Mouse (Mus musculus) MEL (cell line): ENCODE data around the gene Hist2h2aa1. TPM values are rescaled to one million over a fixed set of nuclear protein-coding genes. Genes with fewer than 3 reads are reported as not detected.
"Not testable (repeated sequence)": the region's sequence is repeated elsewhere in the genome, so short reads cannot be mapped to it uniquely, and the experiment has no call there.

Experiments
- DNase-seq: peaks from one replicate; pipeline ENCODE4 v3.0.0; 2011; ENCODE audit warnings: low read depth, low spot score
- H3K27ac ChIP-seq: 2 replicates; pipeline ENCODE4 v1.5.1; 2012; ENCODE audit warnings: low read depth, mild to moderate bottlenecking, control low read depth, low read length, moderate library complexity; ENCODE audit not compliant: control insufficient read depth
- H3K27me3 ChIP-seq, 2 experiments: fragments of 150-350 bp in 1 of 2; sonication (generic) in 1 of 2; 2 replicates each; pipeline ENCODE4 v1.6.1; 2012; ENCODE audit warnings: low read length in 2 of 2, mild to moderate bottlenecking in 2 of 2, improper control_type of control experiment in 1 of 2, moderate library complexity in 1 of 2; ENCODE audit not compliant: insufficient read depth in 2 of 2, control insufficient read depth in 1 of 2
- H3K36me3 ChIP-seq, 2 experiments: 2 replicates each; pipeline ENCODE4 v1.6.1; 2012 to 2014; ENCODE audit warnings: low read length in 2 of 2, improper control_type of control experiment in 1 of 2, inconsistent platforms in 1 of 2, mild to moderate bottlenecking in 1 of 2; ENCODE audit not compliant: insufficient read depth in 2 of 2, control insufficient read depth in 1 of 2
- H3K4me1 ChIP-seq, 2 experiments: fragments of 150-350 bp in 1 of 2; sonication (generic) in 1 of 2; 2 replicates each; pipeline ENCODE4 v1.6.1; 2012; ENCODE audit warnings: low read length in 2 of 2, improper control_type of control experiment in 1 of 2, mild to moderate bottlenecking in 1 of 2; ENCODE audit not compliant: insufficient read depth in 2 of 2, control insufficient read depth in 1 of 2
- H3K4me3 ChIP-seq, 2 experiments: fragments of 150-350 bp in 1 of 2; sonication (generic) in 1 of 2; 2 replicates each; pipeline ENCODE4 v1.5.1; 2012; ENCODE audit warnings: low read depth in 2 of 2, low read length in 2 of 2, mild to moderate bottlenecking in 2 of 2, moderate library complexity in 2 of 2, control low read depth in 1 of 2, improper control_type of control experiment in 1 of 2; ENCODE audit not compliant: control insufficient read depth in 1 of 2, insufficient read depth in 1 of 2
- H3K79me2 ChIP-seq: 2 replicates; pipeline ENCODE4 v1.6.1; 2012; ENCODE audit warnings: mild to moderate bottlenecking, low read length, moderate library complexity; ENCODE audit not compliant: control insufficient read depth, poor library complexity, insufficient read depth
- H3K9ac ChIP-seq: 2 replicates; pipeline ENCODE4 v1.6.1; 2012; ENCODE audit warnings: low read depth, mild to moderate bottlenecking, control low read depth, low read length, moderate library complexity; ENCODE audit not compliant: control insufficient read depth, poor library complexity, severe bottlenecking
- H3K9me3 ChIP-seq: fragments of 150-350 bp; sonication (generic); replicated peaks from 2 replicates; pipeline ENCODE4 v1.6.1; 2012; ENCODE audit warnings: mild to moderate bottlenecking, low read length, improper control_type of control experiment, moderate library complexity; ENCODE audit not compliant: insufficient read depth
- CTCF ChIP-seq, 3 experiments: IDR thresholded peaks in 2 of 3; conservative IDR thresholded peaks in 1 of 3; 2 replicates each; pipeline ENCODE4 v1.5.1; 2011 to 2012; ENCODE audit warnings: low read length in 3 of 3, low read depth in 2 of 3, mild to moderate bottlenecking in 2 of 3, improper control_type of control experiment in 1 of 3, inconsistent platforms in 1 of 3, mixed read lengths in 1 of 3, moderate library complexity in 1 of 3; ENCODE audit not compliant: control insufficient read depth in 1 of 3, insufficient read depth in 1 of 3, poor library complexity in 1 of 3, severe bottlenecking in 1 of 3
- EP300 ChIP-seq, 2 experiments: IDR thresholded peaks; 2 replicates each; pipeline ENCODE4 v1.6.1; 2011; ENCODE audit warnings: improper control_type of control experiment in 2 of 2, low read length in 2 of 2, low read depth in 1 of 2, mild to moderate bottlenecking in 1 of 2
- MAFK ChIP-seq: IDR thresholded peaks from 2 replicates; pipeline ENCODE4 v1.6.1; 2011; ENCODE audit warnings: low read depth, mild to moderate bottlenecking, low read length, improper control_type of control experiment, borderline replicate concordance
- POLR2AphosphoS5 ChIP-seq: IDR thresholded peaks from 2 replicates; pipeline ENCODE4 v1.6.1; 2012; ENCODE audit warnings: low read depth, borderline replicate concordance, mild to moderate bottlenecking, inconsistent platforms, low read length, moderate library complexity, mixed read lengths
- TAL1 ChIP-seq: IDR thresholded peaks from 2 replicates; pipeline ENCODE4 v1.6.1; 2012; ENCODE audit warnings: mild to moderate bottlenecking, inconsistent platforms, low read length, moderate library complexity, mixed read lengths
- USF1 ChIP-seq: IDR thresholded peaks from 2 replicates; pipeline ENCODE4 v1.6.1; 2014; ENCODE audit warnings: low read depth, mild to moderate bottlenecking, inconsistent platforms, low read length, improper control_type of control experiment, moderate library complexity
- USF2 ChIP-seq, 2 experiments: IDR thresholded peaks; 2 replicates each; pipeline ENCODE4 v1.6.1; 2011 to 2012; ENCODE audit warnings: improper control_type of control experiment in 2 of 2, low read length in 2 of 2, borderline replicate concordance in 1 of 2, inconsistent platforms in 1 of 2, low read depth in 1 of 2, mild to moderate bottlenecking in 1 of 2; ENCODE audit not compliant: insufficient read depth in 1 of 2
- ZMIZ1 ChIP-seq: IDR thresholded peaks from 2 replicates; pipeline ENCODE4 v1.6.1; 2012; ENCODE audit warnings: low read depth, mild to moderate bottlenecking, inconsistent platforms, low read length, improper control_type of control experiment, moderate library complexity
- polyA plus RNA-seq, 2 experiments: library from polyadenylated mRNA; stranded (reverse) in 1 of 2; unstranded in 1 of 2; fragments of >175 nt in 1 of 2; fragments of >200 nt in 1 of 2; gene quantifications; 2 replicates each; pipeline versions ENCODE4 v1.2.1 to v1.2.4; 2012; ENCODE audit warnings: low replicate concordance in 2 of 2, low read depth in 1 of 2; ENCODE audit not compliant: insufficient read length in 2 of 2, insufficient read depth in 1 of 2, missing spikeins in 1 of 2
- total RNA-seq: library from RNA; depleted of rRNA; stranded (reverse); fragments of 300-350 nt; gene quantifications from 2 replicates; pipeline ENCODE4 v1.2.3, GENCODE M21; 2012

Gene Hist2h2aa1
- total and polyA plus RNA-seq, 3 experiments = 1.5 to 3,456 TPM; not detected in 1

GRCm38 (mm10) chr3:96268051-96268775 is 22.9 kb downstream of the Hist2h2aa1 start, which contains the start of gene Hist2h3b:
TSS of gene Hist2h3b (plus strand) at chr3:96268654.
- Histone ChIP-seq H3K27me3 (no peaks in the 10 kb centered on the region), H3K79me2 (peaks cover 8% of the 10 kb centered on the region; the same call in 1 of the 2 replicates), H3K27ac (peak within 1 kb of the TSS; percentile 96), H3K4me3 (peak within 1 kb of the TSS; percentile 56 to 57), H3K9ac (peak within 1 kb of the TSS; percentile 73)
- TF ChIP-seq USF1 = no peak
- TF ChIP-seq POLR2AphosphoS5 = peak; percentile 94; the same call in 1 of the 2 replicates
- TF ChIP-seq, all 39 proteins: peak for 1
- H3K36me3 ChIP-seq = peaks cover 0 to 31% of the 10 kb centered on the region in 2 experiments; a peak in 2 of 4 replicates
- peaks cover 0 to 18% of the 10 kb centered on the region in 2 experiments; a peak in 2 of 4 replicates for H3K4me1 ChIP-seq
- DNase-seq = peak; percentile 99
- no peaks in the 10 kb centered on the region for H3K9me3 ChIP-seq

- peak; percentile 85; the same call in 1 of the 2 replicates for TF ChIP-seq POLR2AphosphoS5
- Histone ChIP-seq H3K4me1 (peaks cover 0 to 24% of the 10 kb centered on the region in 2 experiments; a peak in 2 of 4 replicates), H3K27ac (peak overlapping the region; percentile 96), H3K9ac (peak overlapping the region; percentile 73), H3K4me3 (peak overlapping the region; percentile 7 to 56), H3K36me3 (peaks cover 0 to 31% of the 10 kb centered on the region in 2 experiments; a peak in 2 of 4 replicates)
- not testable (repeated sequence) for H3K9me3 ChIP-seq, H3K79me2 ChIP-seq, H3K27me3 ChIP-seq, DNase-seq
Measured at GRCm38 (mm10) chr3:96268776-96269378, 23.6 kb downstream of the Hist2h2aa1 start.

- DNase-seq = peak; percentile 100
- Histone ChIP-seq H3K9me3 (no peaks in the 10 kb centered on the region), H3K4me1 (peaks cover 0 to 20% of the 10 kb centered on the region in 2 experiments; a peak in 2 of 4 replicates), H3K36me3 (peaks cover 0 to 26% of the 10 kb centered on the region in 2 experiments; a peak in 2 of 4 replicates), H3K27ac (peak within 1 kb of the TSS; percentile 96), H3K79me2 (peaks cover 3% of the 10 kb centered on the region; the same call in 1 of the 2 replicates)
- TF ChIP-seq ZMIZ1 = no peak
- TF ChIP-seq EP300 (IDR thresholded peaks at IDR 0.05; ENCODE audit: low read depth in 1 of 2, low read length in 2 of 2) = no peak
- TF ChIP-seq MAFK = no peak
- TF ChIP-seq CTCF (IDR thresholded peaks at IDR 0.05 in 2 of 3, conservative IDR thresholded peaks at IDR 0.05 in 1 of 3; ENCODE audit: control insufficient read depth in 1 of 3, insufficient read depth in 1 of 3, low read depth in 2 of 3, low read length in 3 of 3, poor library complexity in 1 of 3, severe bottlenecking in 1 of 3) = 0 out of 6 replicates have a peak, but pooled peaks of 1 of the 3 experiments have one; percentile 3
- TF ChIP-seq POLR2AphosphoS5 = peak; percentile 100
- TF ChIP-seq USF2 (IDR thresholded peaks at IDR 0.05; ENCODE audit: borderline replicate concordance in 1 of 2, insufficient read depth in 1 of 2, low read depth in 1 of 2, low read length in 2 of 2) = no peak
- TF ChIP-seq TAL1 = no peak
- TF ChIP-seq, all 39 proteins: peak for 2
- Histone ChIP-seq H3K4me3 (peak within 1 kb of the TSS; percentile 7 to 56), H3K9ac (peak within 1 kb of the TSS; percentile 73), H3K27me3 (no peaks in the 10 kb centered on the region)
Measured at GRCm38 (mm10) chr3:96269511-96270474, 24.5 kb downstream of the Hist2h2aa1 start, which contains the start of gene Hist2h2bb. TSS of gene Hist2h2bb (plus strand) at chr3:96269752.
